Mouse (Mus musculus): ENCODE data around the gene Tmem178.
"Not testable (repeated sequence)": the region's sequence is repeated elsewhere in the genome, so short reads cannot be mapped to it uniquely, and the experiment has no call there.

Tmem178 gene

GRCm38 (mm10) chr17:80945510-80945909 lies 1.1 kb downstream of the Tmem178 start:
- not testable (repeated sequence) for DNase-seq (ENCODE audit: low spot score)

- DNase-seq (ENCODE audit: low spot score): no peak
Observed at GRCm38 (mm10) chr17:80946091-80946885, 1.9 kb downstream of the Tmem178 start.

GRCm38 (mm10) chr17:80947075-80947960 lies 2.9 kb downstream of the Tmem178 start:
- no peak for DNase-seq (ENCODE audit: low spot score)

- no peak for DNase-seq (ENCODE audit: low spot score)
Observed at GRCm38 (mm10) chr17:80949382-80949781, 5.0 kb downstream of the Tmem178 start.

- DNase-seq (ENCODE audit: low spot score): no peak
Observed at GRCm38 (mm10) chr17:80949895-80950294, 5.5 kb downstream of the Tmem178 start.

- DNase-seq (ENCODE audit: low spot score): no peak
Observed at GRCm38 (mm10) chr17:80952305-80952704, 7.9 kb downstream of the Tmem178 start.

GRCm38 (mm10) chr17:80955415-80955814 lies 11.0 kb downstream of the Tmem178 start:
- no peak for DNase-seq (ENCODE audit: low spot score)

- DNase-seq (ENCODE audit: low spot score): no peak
Observed at GRCm38 (mm10) chr17:80955998-80956811, 11.8 kb downstream of the Tmem178 start.

- no peak for DNase-seq (ENCODE audit: low spot score)
Observed at GRCm38 (mm10) chr17:80958332-80958731, 13.9 kb downstream of the Tmem178 start.

- DNase-seq (ENCODE audit: low spot score): no peak
Observed at GRCm38 (mm10) chr17:80959840-80960239, 15.4 kb downstream of the Tmem178 start.

- no peak for DNase-seq (ENCODE audit: low spot score)
Observed at GRCm38 (mm10) chr17:80967475-80967874, 23.0 kb downstream of the Tmem178 start.

- DNase-seq (ENCODE audit: low spot score): no peak
Observed at GRCm38 (mm10) chr17:80969643-80970619, 25.5 kb downstream of the Tmem178 start.

GRCm38 (mm10) chr17:80970716-80971115 lies 26.3 kb downstream of the Tmem178 start:
- no peak for DNase-seq (ENCODE audit: low spot score)

GRCm38 (mm10) chr17:80972891-80973290 lies 28.5 kb downstream of the Tmem178 start:
- no peak for DNase-seq (ENCODE audit: low spot score)

GRCm38 (mm10) chr17:80977245-80977644 lies 32.8 kb downstream of the Tmem178 start:
- no peak for DNase-seq (ENCODE audit: low spot score)

GRCm38 (mm10) chr17:80980096-80980495 lies 35.7 kb downstream of the Tmem178 start:
- DNase-seq (ENCODE audit: low spot score): no peak

- DNase-seq (ENCODE audit: low spot score): no peak
Observed at GRCm38 (mm10) chr17:80981721-80982411, 37.4 kb downstream of the Tmem178 start.

- DNase-seq (ENCODE audit: low spot score): no peak
Observed at GRCm38 (mm10) chr17:80982412-80982787, 38.0 kb downstream of the Tmem178 start.

GRCm38 (mm10) chr17:80982976-80983375 lies 38.5 kb downstream of the Tmem178 start:
- DNase-seq (ENCODE audit: low spot score): no peak

GRCm38 (mm10) chr17:80991535-80992127 lies 47.2 kb downstream of the Tmem178 start:
- no peak for DNase-seq (ENCODE audit: low spot score)

All from T-cell, adult 2 months (primary cell).